Mouse (Mus musculus) hindbrain, embryonic 11.5 days (tissue): ENCODE measurements around the gene Cidec. TPM values are rescaled to one million over a fixed set of nuclear protein-coding genes. Genes with fewer than 3 reads are reported as not detected.
A peak's percentile ranks its signal among the peaks of the same experiment; 100 is the strongest.

ENCODE experiments used
- ATAC-seq: fragments of 200-750 bp; cut with Nextera tagmentation; 2 replicates; pipeline ENCODE4 v1.8.0; 2017; ENCODE audit warnings: mild to moderate bottlenecking, moderate TSS enrichment, moderate library complexity; ENCODE audit not compliant: low FRiP score
- DNase-seq: peaks from one replicate; pipeline ENCODE4 v3.0.0-alpha.2; 2015; ENCODE audit warnings: low spot score
- H3K27ac ChIP-seq: fragments of 300-500 bp; sonication (generic); 2 replicates; pipeline ENCODE4 v1.5.1; 2014; ENCODE audit warnings: mild to moderate bottlenecking, low read depth, low read length
- H3K27me3 ChIP-seq: fragments of 300-500 bp; sonication (generic); 2 replicates; pipeline ENCODE4 v1.6.1; 2014; ENCODE audit warnings: mild to moderate bottlenecking, low read length, moderate library complexity, mixed read lengths; ENCODE audit not compliant: control insufficient read depth, insufficient read depth
- H3K36me3 ChIP-seq: fragments of 300-500 bp; sonication (generic); 2 replicates; pipeline ENCODE4 v1.6.1; 2014; ENCODE audit warnings: mild to moderate bottlenecking, low read length, moderate library complexity, mixed read lengths; ENCODE audit not compliant: control insufficient read depth, insufficient read depth
- H3K4me1 ChIP-seq: fragments of 300-500 bp; sonication (generic); replicated peaks from 2 replicates; pipeline ENCODE4 v1.6.1; 2014; ENCODE audit warnings: low read length, mixed read lengths; ENCODE audit not compliant: control insufficient read depth, insufficient read depth
- H3K4me2 ChIP-seq: fragments of 300-500 bp; sonication (generic); replicated peaks from 2 replicates; pipeline ENCODE4 v1.6.1; 2014; ENCODE audit warnings: mild to moderate bottlenecking, low read depth, low read length
- H3K4me3 ChIP-seq: fragments of 300-500 bp; sonication (generic); 2 replicates; pipeline ENCODE4 v1.5.1; 2014; ENCODE audit warnings: low read depth, low read length
- H3K9ac ChIP-seq: fragments of 300-500 bp; sonication (generic); 2 replicates; pipeline ENCODE4 v1.6.1; 2014; ENCODE audit warnings: low read depth, low read length
- H3K9me3 ChIP-seq: fragments of 300-500 bp; sonication (generic); 2 replicates; pipeline ENCODE4 v1.6.1; 2016; ENCODE audit warnings: low read length; ENCODE audit not compliant: control insufficient read depth
- WGBS: fragments of 180-500 bp; shearing (Covaris S2); extraction: QIAGEN DNeasy Blood & Tissue Kit; methylation state at CpG from one replicate; pipeline ENCODE4 v1.1.7; 2014; 5-methylcytosine and 5-hydroxymethylcytosine counted together
- polyA plus RNA-seq: library from polyadenylated mRNA; unstranded; fragments of >200 nt; fragmentation: Nextera tagmentation; extraction: Ambion mirVana; gene quantifications from 2 replicates; pipeline ENCODE4 v1.2.1, GENCODE M21; 2014

The Cidec gene
- polyA plus RNA-seq, 1 experiment from 2014 or later, result not detected

GRCm38 (mm10) chr6:113379246-113379645 is 56.3 kb downstream of the Cidec start:
- ATAC-seq, result no peak
- Histone ChIP-seq H3K27ac (no peak overlapping the region), H3K4me1 (no peaks in the 10 kb centered on the region; the same call in none of the 2 replicates), H3K9me3 (no peaks in the 10 kb centered on the region), H3K4me3 (peak overlapping the region; percentile 99; the same call in 1 of the 2 replicates), H3K36me3 (peaks cover 4% of the 10 kb centered on the region), H3K4me2 (peak overlapping the region; percentile 89; the same call in 1 of the 2 replicates), H3K27me3 (no peaks in the 10 kb centered on the region), H3K9ac (no peak overlapping the region)
- 85% methylated on average over 6 of the region's 6 CpGs for WGBS
- DNase-seq, result no peak

GRCm38 (mm10) chr6:113377496-113378385 is 57.8 kb downstream of the Cidec start, which contains the start of the genes Tada3 and Arpc4:
Tada3 (minus strand) TSS chr6:113377883.
Arpc4 (plus strand) TSS chr6:113378115.
- Histone ChIP-seq H3K27ac (peak within 1 kb of the TSS; percentile 91), H3K4me1 (no peaks in the 10 kb centered on the region; the same call in none of the 2 replicates), H3K4me3 (peak within 1 kb of the TSS; percentile 99), H3K4me2 (peak within 1 kb of the TSS; percentile 89), H3K27me3 (no peaks in the 10 kb centered on the region), H3K9ac (peak within 1 kb of the TSS; percentile 93), H3K36me3 (0 out of 2 replicates have a peak, but pooled peaks cover 2% of the 10 kb centered on the region), H3K9me3 (no peaks in the 10 kb centered on the region)
- under 1% methylated on average over 61 of the region's 61 CpGs for WGBS
- DNase-seq (peak; percentile 94), ATAC-seq (peak; percentile 97)

GRCm38 (mm10) chr6:113377172-113377495 is 58.4 kb downstream of the Cidec start:
- Histone ChIP-seq H3K4me1 (no peaks in the 10 kb centered on the region; the same call in none of the 2 replicates), H3K4me3 (peak overlapping the region; percentile 99), H3K27ac (peak overlapping the region; percentile 91), H3K4me2 (peak overlapping the region; percentile 89), H3K9me3 (no peaks in the 10 kb centered on the region), H3K27me3 (no peaks in the 10 kb centered on the region), H3K36me3 (0 out of 2 replicates have a peak, but pooled peaks cover 2% of the 10 kb centered on the region), H3K9ac (peak overlapping the region; percentile 93)
- 9% methylated on average over 7 of the region's 7 CpGs for WGBS
- no peak for DNase-seq
- no peak for ATAC-seq

Other genes starting within 250 kb of the Cidec start
- gene Lhfpl4, start 240.4 kb downstream of the Cidec start, polyA plus RNA-seq, result 7.0 and 7.9 TPM in 2 replicates
- gene Mtmr14, start 197.9 kb downstream of the Cidec start, polyA plus RNA-seq, result 44.7 and 46.8 TPM in 2 replicates
- gene Cpne9, start 153.5 kb downstream of the Cidec start, polyA plus RNA-seq, result 0.24 and 0.29 TPM in 2 replicates
- 19.4 and 22.0 TPM in 2 replicates for gene Brpf1, start 128.6 kb downstream of the Cidec start, polyA plus RNA-seq
- 10.5 and 10.6 TPM in 2 replicates for gene Ogg1, start 108.8 kb downstream of the Cidec start, polyA plus RNA-seq
- gene Camk1, start 91.8 kb downstream of the Cidec start, polyA plus RNA-seq, result 56.3 and 57.7 TPM in 2 replicates
- 56.3 and 60.2 TPM in 2 replicates for gene Tada3, start 57.9 kb downstream of the Cidec start, polyA plus RNA-seq
- 208 and 210 TPM in 2 replicates for gene Arpc4, start 57.6 kb downstream of the Cidec start, polyA plus RNA-seq
- 4.1 and 4.2 TPM in 2 replicates for gene Ttll3, start 46.5 kb downstream of the Cidec start, polyA plus RNA-seq
- gene Rpusd3, start 16.4 kb downstream of the Cidec start, polyA plus RNA-seq, result 23.0 and 26.3 TPM in 2 replicates
- gene Jagn1, start 6.8 kb upstream of the Cidec start, polyA plus RNA-seq, result 75.1 and 79.7 TPM in 2 replicates
- 0.77 and 0.88 TPM in 2 replicates for gene Il17re, start 22.7 kb upstream of the Cidec start, polyA plus RNA-seq
- 2.7 and 3.2 TPM in 2 replicates for gene Il17rc, start 35.7 kb upstream of the Cidec start, polyA plus RNA-seq
- 29.6 and 32.6 TPM in 2 replicates for gene Creld1, start 47.5 kb upstream of the Cidec start, polyA plus RNA-seq
- gene Prrt3, start 66.2 kb upstream of the Cidec start, polyA plus RNA-seq, result 0.73 and 0.77 TPM in 2 replicates
- gene Emc3, start 95.9 kb upstream of the Cidec start, polyA plus RNA-seq, result 90.5 and 90.7 TPM in 2 replicates
- 10.8 and 14.3 TPM in 2 replicates for gene Fancd2, start 95.9 kb upstream of the Cidec start, polyA plus RNA-seq
- 0.45 TPM in 1 of 2 replicates, not detected in the other for gene Fancd2os, start 165.0 kb upstream of the Cidec start, polyA plus RNA-seq
- 221 and 224 TPM in 2 replicates for gene Brk1, start 169.0 kb upstream of the Cidec start, polyA plus RNA-seq
- gene Vhl, start 188.2 kb upstream of the Cidec start, polyA plus RNA-seq, result 63.0 and 64.4 TPM in 2 replicates
- gene Irak2, start 202.7 kb upstream of the Cidec start, polyA plus RNA-seq, result 1.6 and 1.9 TPM in 2 replicates